Mouse (Mus musculus) liver, embryonic 11.5 days (tissue): ENCODE measurements around the gene D330020A13Rik. TPM values are rescaled to one million over a fixed set of nuclear protein-coding genes. Genes with fewer than 3 reads are reported as not detected.

Experiments used
- ATAC-seq: fragments of 200-750 bp; cut with Nextera tagmentation; replicated peaks from 2 replicates; pipeline ENCODE4 v1.8.0; 2017; ENCODE audit warnings: moderate number of reproducible peaks, mild to moderate bottlenecking, moderate TSS enrichment, moderate library complexity; ENCODE audit not compliant: low FRiP score
- DNase-seq: peaks from one replicate; pipeline ENCODE4 v3.0.0-alpha.2; 2017; ENCODE audit warnings: low spot score
- H3K27ac ChIP-seq: fragments of 300-500 bp; sonication (generic); 2 replicates; pipeline ENCODE4 v1.5.1; 2014; ENCODE audit warnings: mild to moderate bottlenecking, low read depth, low read length, control low read depth
- H3K27me3 ChIP-seq: fragments of 300-500 bp; sonication (generic); replicated peaks from 2 replicates; pipeline ENCODE4 v1.6.1; 2014; ENCODE audit warnings: low read length, mixed read lengths; ENCODE audit not compliant: control insufficient read depth, insufficient read depth
- H3K36me3 ChIP-seq: fragments of 300-500 bp; sonication (generic); 2 replicates; pipeline ENCODE4 v1.6.1; 2014; ENCODE audit warnings: mild to moderate bottlenecking, low read length, moderate library complexity, mixed read lengths; ENCODE audit not compliant: control insufficient read depth, insufficient read depth
- H3K4me1 ChIP-seq: fragments of 300-500 bp; sonication (generic); replicated peaks from 2 replicates; pipeline ENCODE4 v1.6.1; 2014; ENCODE audit warnings: low read length, mixed read lengths; ENCODE audit not compliant: control insufficient read depth, insufficient read depth
- H3K4me2 ChIP-seq: fragments of 300-500 bp; sonication (generic); 2 replicates; pipeline ENCODE4 v1.6.1; 2014; ENCODE audit warnings: mild to moderate bottlenecking, control low read depth, moderate library complexity
- H3K4me3 ChIP-seq: fragments of 300-500 bp; sonication (generic); 2 replicates; pipeline ENCODE4 v1.5.1; 2014; ENCODE audit warnings: low read depth, low read length, control low read depth
- H3K9ac ChIP-seq: fragments of 300-500 bp; sonication (generic); 2 replicates; pipeline ENCODE4 v1.6.1; 2014; ENCODE audit warnings: low read depth, low read length, control low read depth
- H3K9me3 ChIP-seq: fragments of 300-500 bp; sonication (generic); 2 replicates; pipeline ENCODE4 v1.6.1; 2016; ENCODE audit warnings: low read length, inconsistent platforms, mixed read lengths; ENCODE audit not compliant: control insufficient read depth
- WGBS: fragments of 180-500 bp; shearing (Covaris S2); extraction: QIAGEN DNeasy Blood & Tissue Kit; methylation state at CpG from one replicate; pipeline ENCODE4 v1.1.7; 2014; 5-methylcytosine and 5-hydroxymethylcytosine counted together
- polyA plus RNA-seq: library from polyadenylated mRNA; unstranded; fragments of >200 nt; fragmentation: Nextera tagmentation; extraction: Ambion mirVana; gene quantifications from 2 replicates; pipeline ENCODE4 v1.2.1, GENCODE M21; 2014

The D330020A13Rik gene
- polyA plus RNA-seq, 1 experiment from 2014 or later: not detected

DNA sequence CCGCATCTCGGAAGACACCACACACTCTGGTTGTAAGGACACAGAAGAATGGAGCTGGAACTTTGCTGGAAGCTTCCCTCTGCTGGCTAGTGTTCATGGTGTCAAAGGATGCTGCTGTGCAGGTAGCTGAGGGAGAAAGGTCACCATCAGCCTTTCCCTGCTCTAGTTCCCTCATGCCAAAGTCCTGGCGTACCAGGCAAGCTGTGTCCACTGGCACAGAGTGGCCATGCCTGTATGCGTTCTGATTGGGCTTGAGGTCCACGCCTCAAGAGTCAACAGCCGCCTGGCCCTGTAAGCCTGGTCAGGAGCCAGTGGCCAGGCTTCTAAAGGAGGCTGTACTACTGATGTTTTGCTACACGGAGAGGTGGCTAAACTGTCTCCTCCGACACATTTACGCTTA lies 15.2 kb downstream of the D330020A13Rik start:
- H3K4me1 ChIP-seq: no peaks in the 10 kb centered on the region
- ATAC-seq (no peak), DNase-seq (no peak)
- H3K9me3 ChIP-seq: no peaks in the 10 kb centered on the region
- no peak overlapping the region for H3K4me2 ChIP-seq
- WGBS: 79% methylated on average over 9 of the region's 9 CpGs
- no peaks in the 10 kb centered on the region for H3K36me3 ChIP-seq
- no peak overlapping the region for H3K9ac ChIP-seq
- H3K4me3 ChIP-seq: no peak overlapping the region
- H3K27me3 ChIP-seq: no peaks in the 10 kb centered on the region
- H3K27ac ChIP-seq: no peak overlapping the region

DNA sequence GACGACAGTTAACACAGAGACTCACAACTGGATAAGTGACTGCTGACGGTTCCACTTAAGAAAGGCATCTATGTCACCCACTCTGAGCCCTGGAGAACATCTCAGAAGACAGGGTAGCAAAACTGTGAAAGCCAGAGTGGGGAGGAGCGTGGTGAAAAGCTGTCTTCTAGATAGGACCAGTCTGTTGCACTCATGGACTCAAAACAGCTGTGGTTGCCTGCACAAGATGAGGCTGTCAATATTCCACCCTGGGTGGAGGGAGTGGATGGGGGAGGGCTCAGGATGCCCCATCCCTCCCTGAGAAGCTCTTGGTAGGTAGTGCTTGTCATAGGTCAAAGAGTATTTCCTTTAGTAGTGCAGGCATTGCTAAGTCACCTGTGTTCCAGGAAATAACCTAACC lies 15.6 kb downstream of the D330020A13Rik start:
- H3K4me1 ChIP-seq: no peaks in the 10 kb centered on the region
- ATAC-seq: no peak
- 63% methylated on average over 3 of the region's 3 CpGs for WGBS
- no peaks in the 10 kb centered on the region for H3K36me3 ChIP-seq
- no peak overlapping the region for H3K4me2 ChIP-seq
- H3K9me3 ChIP-seq: no peaks in the 10 kb centered on the region
- H3K4me3 ChIP-seq: no peak overlapping the region
- no peak for DNase-seq
- no peak overlapping the region for H3K27ac ChIP-seq
- no peak overlapping the region for H3K9ac ChIP-seq
- no peaks in the 10 kb centered on the region for H3K27me3 ChIP-seq

DNA sequence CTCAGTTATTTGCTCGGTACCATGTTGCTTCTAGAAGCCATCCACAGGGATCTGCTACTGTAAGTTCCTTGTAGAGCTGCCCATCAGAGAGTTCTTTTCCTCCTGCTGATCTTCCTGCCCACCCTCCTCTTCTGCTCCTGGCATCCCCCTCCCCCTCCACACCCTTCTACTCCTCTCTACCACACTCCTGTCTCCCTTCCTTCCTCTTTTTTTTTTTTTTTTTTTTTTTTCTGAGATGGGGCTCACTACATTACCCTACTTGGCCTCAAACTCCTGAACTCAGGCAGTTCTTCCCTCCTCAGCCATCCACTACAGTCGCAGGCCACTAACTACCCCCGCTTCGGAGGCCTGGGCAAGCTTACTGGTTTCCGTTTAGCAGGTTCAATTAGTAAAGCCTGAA lies 18.3 kb downstream of the D330020A13Rik start:
- no peaks in the 10 kb centered on the region for H3K36me3 ChIP-seq
- ATAC-seq (no peak), DNase-seq (no peak)
- H3K27ac ChIP-seq: no peak overlapping the region
- H3K9me3 ChIP-seq: no peaks in the 10 kb centered on the region
- H3K27me3 ChIP-seq: no peaks in the 10 kb centered on the region
- no peak overlapping the region for H3K4me3 ChIP-seq
- H3K9ac ChIP-seq: no peak overlapping the region
- WGBS: 50% methylated on average over 5 of the region's 5 CpGs
- H3K4me2 ChIP-seq: no peak overlapping the region
- no peaks in the 10 kb centered on the region for H3K4me1 ChIP-seq

DNA sequence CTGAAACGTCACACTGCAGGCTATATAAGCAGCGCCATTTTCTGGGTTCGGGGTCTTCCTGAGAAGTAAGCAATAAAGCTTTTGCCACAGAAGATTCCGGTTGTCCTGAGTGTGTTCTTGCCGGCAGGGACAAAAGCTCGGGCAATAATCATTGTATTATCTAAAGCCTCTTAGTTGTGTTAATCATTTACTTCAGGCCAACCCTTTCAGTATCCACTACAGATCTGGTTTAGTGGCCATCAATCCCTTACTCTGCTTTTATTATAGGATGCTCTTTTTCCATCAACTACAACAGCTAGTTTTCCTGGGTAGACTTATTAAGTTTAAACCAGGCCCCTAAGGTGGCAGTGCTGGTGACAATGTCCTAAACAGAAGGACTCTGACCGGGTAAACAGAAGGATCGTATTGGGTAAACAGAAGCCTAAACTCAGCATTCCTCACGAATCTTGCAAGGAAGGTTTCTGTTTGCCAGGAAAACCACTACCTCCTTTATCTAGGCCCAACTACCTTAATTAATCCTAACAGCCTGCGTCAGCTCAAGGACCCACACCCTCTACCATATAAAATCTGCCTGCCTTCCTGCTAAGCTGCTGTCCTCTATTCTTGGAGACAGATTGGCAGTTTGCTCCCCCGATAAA lies 24.3 kb downstream of the D330020A13Rik start:
- 75% methylated on average over 11 of the region's 11 CpGs for WGBS
- no peak for ATAC-seq
- Histone ChIP-seq H3K4me2 (no peak overlapping the region), H3K4me1 (no peaks in the 10 kb centered on the region), H3K9me3 (no peaks in the 10 kb centered on the region), H3K4me3 (no peak overlapping the region), H3K27ac (no peak overlapping the region), H3K36me3 (no peaks in the 10 kb centered on the region), H3K9ac (no peak overlapping the region), H3K27me3 (no peaks in the 10 kb centered on the region)
- DNase-seq: no peak

DNA sequence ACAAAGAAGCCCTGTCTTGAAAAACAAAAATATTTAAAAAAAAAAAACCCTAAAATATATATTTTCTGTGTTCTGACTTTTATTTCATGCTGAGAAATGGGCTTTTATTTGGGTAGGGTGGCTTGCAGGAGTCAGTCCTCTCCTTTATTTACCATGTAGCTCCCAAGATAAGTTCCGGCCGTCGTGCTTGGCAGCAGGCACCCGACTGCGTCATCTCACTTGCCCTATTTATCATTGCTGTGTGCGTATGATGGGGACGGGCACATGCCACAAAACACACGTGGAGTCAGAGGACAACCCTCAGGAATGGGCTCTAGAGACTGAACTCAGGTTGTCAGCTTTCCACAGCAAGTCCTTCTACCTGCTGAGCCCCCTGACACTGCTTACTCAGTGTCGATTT lies 25.0 kb downstream of the D330020A13Rik start:
- 83% methylated on average over 9 of the region's 9 CpGs for WGBS
- Histone ChIP-seq H3K27me3 (no peaks in the 10 kb centered on the region), H3K4me2 (no peak overlapping the region), H3K9me3 (no peaks in the 10 kb centered on the region), H3K4me1 (no peaks in the 10 kb centered on the region), H3K9ac (no peak overlapping the region), H3K36me3 (no peaks in the 10 kb centered on the region), H3K27ac (no peak overlapping the region), H3K4me3 (no peak overlapping the region)
- no peak for ATAC-seq
- DNase-seq: no peak

DNA sequence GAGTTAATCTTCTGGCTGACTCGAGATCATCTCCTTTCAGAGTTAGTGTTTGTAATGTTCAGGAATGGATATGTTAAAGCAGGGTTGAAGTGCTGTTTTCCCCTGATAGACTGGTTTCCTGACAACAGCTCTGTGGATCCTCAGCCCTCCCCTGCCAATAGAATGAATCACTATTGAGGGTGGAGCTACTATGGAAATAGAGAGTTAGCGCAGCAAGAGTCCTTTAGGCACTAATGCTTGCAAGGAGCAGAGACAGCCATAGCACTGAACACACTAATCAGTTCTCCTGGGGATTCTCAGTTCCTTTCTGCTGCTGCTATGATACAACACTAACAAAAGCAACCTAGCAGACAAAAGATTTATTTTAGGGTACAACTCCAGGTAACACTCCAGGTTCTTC lies 26.2 kb downstream of the D330020A13Rik start:
- ATAC-seq: no peak
- Histone ChIP-seq H3K4me2 (no peak overlapping the region), H3K4me1 (no peaks in the 10 kb centered on the region), H3K27ac (no peak overlapping the region), H3K36me3 (peaks cover 8% of the 10 kb centered on the region), H3K4me3 (no peak overlapping the region), H3K9ac (no peak overlapping the region), H3K9me3 (no peaks in the 10 kb centered on the region), H3K27me3 (no peaks in the 10 kb centered on the region)
- no peak for DNase-seq
- WGBS: 63% methylated on average over 2 of the region's 2 CpGs

DNA sequence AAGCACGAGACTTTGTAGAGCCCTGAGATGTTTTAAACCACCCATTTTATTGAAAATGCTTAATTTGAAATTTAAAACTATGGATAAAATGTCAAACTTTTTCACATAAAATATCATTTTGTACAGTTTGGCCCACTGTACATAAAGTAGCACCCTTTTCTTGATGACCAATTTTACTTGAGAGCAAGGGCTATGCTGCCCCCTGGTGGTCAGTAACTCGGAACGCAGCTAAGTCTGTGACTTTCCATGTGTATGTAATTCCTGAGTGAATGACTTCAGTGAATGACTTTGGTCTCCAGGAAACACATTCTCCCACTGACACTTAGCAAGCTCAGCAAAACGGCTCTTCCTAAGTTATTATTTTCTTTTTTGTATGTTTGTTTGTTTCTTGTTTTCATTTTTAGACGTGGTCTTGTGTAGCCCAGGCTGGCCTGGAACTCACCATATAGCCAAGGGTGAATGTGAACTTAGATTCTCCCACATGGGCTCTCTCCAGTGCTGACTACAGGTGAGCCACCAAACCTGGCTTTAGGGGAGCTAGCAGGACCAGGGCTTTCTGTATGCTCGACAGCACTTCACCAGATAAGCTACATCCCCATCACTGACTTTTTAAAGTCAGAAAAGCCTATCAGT lies 30.2 kb downstream of the D330020A13Rik start:
- no peaks in the 10 kb centered on the region for H3K4me1 ChIP-seq
- no peaks in the 10 kb centered on the region for H3K9me3 ChIP-seq
- ATAC-seq: peak; percentile 29; the same call in 1 of the 2 replicates
- no peak overlapping the region for H3K4me2 ChIP-seq
- WGBS: 26% methylated on average over 6 of the region's 6 CpGs
- no peak overlapping the region for H3K27ac ChIP-seq
- peak; percentile 38 for DNase-seq
- H3K4me3 ChIP-seq: no peak overlapping the region
- H3K9ac ChIP-seq: no peak overlapping the region
- no peaks in the 10 kb centered on the region for H3K27me3 ChIP-seq
- H3K36me3 ChIP-seq: peaks cover 16% of the 10 kb centered on the region

DNA sequence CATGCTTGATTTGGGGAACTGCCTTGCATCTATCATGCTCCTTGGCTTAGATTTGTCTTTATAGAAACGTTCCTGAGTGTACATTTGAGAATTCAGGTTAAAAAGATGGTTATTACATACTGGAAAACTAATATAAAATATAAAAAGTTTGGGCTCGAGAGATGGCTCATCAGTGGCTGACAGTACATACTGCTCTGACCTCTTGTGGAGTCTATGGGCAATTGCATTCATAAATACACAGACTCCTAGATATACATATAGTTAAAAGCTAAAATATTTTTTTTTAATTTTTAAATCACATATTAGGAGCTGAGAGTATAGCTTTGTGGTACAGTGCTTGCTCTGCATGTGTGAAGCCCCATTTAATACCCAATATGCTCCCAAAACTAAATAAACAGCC lies 38.2 kb downstream of the D330020A13Rik start:
- H3K4me3 ChIP-seq: no peak overlapping the region
- WGBS: 86% methylated on average over 2 of the region's 2 CpGs
- H3K9ac ChIP-seq: no peak overlapping the region
- no peak for ATAC-seq
- no peak for DNase-seq
- H3K4me1 ChIP-seq: no peaks in the 10 kb centered on the region
- no peak overlapping the region for H3K27ac ChIP-seq
- no peak overlapping the region for H3K4me2 ChIP-seq
- no peaks in the 10 kb centered on the region for H3K27me3 ChIP-seq
- H3K9me3 ChIP-seq: no peaks in the 10 kb centered on the region
- peaks cover 23% of the 10 kb centered on the region for H3K36me3 ChIP-seq

DNA sequence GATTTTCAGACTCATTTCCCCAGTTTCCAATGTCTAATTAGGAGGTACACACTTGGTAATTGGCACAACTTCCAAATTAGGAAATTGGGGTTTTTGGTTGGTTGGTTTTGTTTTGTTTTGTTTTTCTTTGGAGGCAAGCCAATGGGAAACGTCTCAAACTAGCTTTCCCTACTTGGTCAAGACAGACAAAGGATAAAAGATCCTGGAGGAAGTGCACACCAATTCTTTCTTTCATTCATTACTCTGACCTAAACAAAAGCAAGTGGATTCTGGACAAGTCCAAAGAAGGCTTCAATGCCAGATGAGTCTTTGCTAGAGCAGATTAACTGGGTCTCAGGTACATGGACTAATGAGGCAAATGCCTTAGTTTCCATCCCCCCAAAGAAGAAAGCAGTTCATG lies 49.8 kb downstream of the D330020A13Rik start:
- DNase-seq (no peak), ATAC-seq (no peak)
- WGBS: 78% methylated on average over 1 of the region's 1 CpGs
- Histone ChIP-seq H3K4me1 (no peaks in the 10 kb centered on the region), H3K36me3 (peaks cover 32% of the 10 kb centered on the region), H3K9me3 (no peaks in the 10 kb centered on the region), H3K9ac (no peak overlapping the region), H3K27ac (no peak overlapping the region), H3K27me3 (no peaks in the 10 kb centered on the region), H3K4me3 (no peak overlapping the region), H3K4me2 (no peak overlapping the region)
